Mouse (Mus musculus): ENCODE measurements around the gene Strip1.

Gene Strip1

GRCm38 (mm10) chr3:107628551-107628950 lies 2.9 kb downstream of the Strip1 start:
- no peak for DNase-seq (ENCODE audit: low read depth in 2 of 2, low spot score in 2 of 2)

- no peak for DNase-seq (ENCODE audit: low read depth in 2 of 2, low spot score in 2 of 2)
Measured at GRCm38 (mm10) chr3:107627641-107628040, 3.9 kb downstream of the Strip1 start.

- DNase-seq (ENCODE audit: low read depth in 2 of 2, low spot score in 2 of 2) = no peak
Measured at GRCm38 (mm10) chr3:107626751-107627150, 4.7 kb downstream of the Strip1 start.

GRCm38 (mm10) chr3:107625536-107625935 lies 6.0 kb downstream of the Strip1 start:
- no peak for DNase-seq (ENCODE audit: low read depth in 2 of 2, low spot score in 2 of 2)

GRCm38 (mm10) chr3:107624424-107624823 lies 7.1 kb downstream of the Strip1 start:
- DNase-seq (ENCODE audit: low read depth in 2 of 2, low spot score in 2 of 2) = no peak

- DNase-seq (ENCODE audit: low read depth in 2 of 2, low spot score in 2 of 2) = no peak
Measured at GRCm38 (mm10) chr3:107622537-107622936, 9.0 kb downstream of the Strip1 start.

GRCm38 (mm10) chr3:107621286-107622075 lies 10.0 kb downstream of the Strip1 start:
- DNase-seq (ENCODE audit: low read depth in 2 of 2, low spot score in 2 of 2) = no peak

GRCm38 (mm10) chr3:107619911-107620310 lies 11.6 kb downstream of the Strip1 start:
- DNase-seq (ENCODE audit: low read depth in 2 of 2, low spot score in 2 of 2) = no peak

- no peak for DNase-seq (ENCODE audit: low read depth in 2 of 2, low spot score in 2 of 2)
Measured at GRCm38 (mm10) chr3:107617800-107618199, 13.7 kb downstream of the Strip1 start.

- DNase-seq (ENCODE audit: low read depth in 2 of 2, low spot score in 2 of 2) = peak in 1 of 2 experiments; percentile 53
Measured at GRCm38 (mm10) chr3:107612902-107613525, 18.5 kb downstream of the Strip1 start.

GRCm38 (mm10) chr3:107611394-107611793 lies 20.1 kb downstream of the Strip1 start:
- DNase-seq (ENCODE audit: low read depth in 2 of 2, low spot score in 2 of 2) = no peak

- no peak for DNase-seq (ENCODE audit: low read depth in 2 of 2, low spot score in 2 of 2)
Measured at GRCm38 (mm10) chr3:107609376-107609775, 22.1 kb downstream of the Strip1 start.

GRCm38 (mm10) chr3:107608808-107609207 lies 22.7 kb downstream of the Strip1 start:
- DNase-seq (ENCODE audit: low read depth in 2 of 2, low spot score in 2 of 2) = no peak

GRCm38 (mm10) chr3:107607221-107607620 lies 24.3 kb downstream of the Strip1 start:
- DNase-seq (ENCODE audit: low read depth in 2 of 2, low spot score in 2 of 2) = no peak

- DNase-seq (ENCODE audit: low read depth in 2 of 2, low spot score in 2 of 2) = peak; percentile 25 to 50
Measured at GRCm38 (mm10) chr3:107605304-107605703, 26.2 kb downstream of the Strip1 start.

GRCm38 (mm10) chr3:107600127-107600526 lies 31.4 kb downstream of the Strip1 start:
- no peak for DNase-seq (ENCODE audit: low read depth in 2 of 2, low spot score in 2 of 2)

- DNase-seq (ENCODE audit: low read depth in 2 of 2, low spot score in 2 of 2) = no peak
Measured at GRCm38 (mm10) chr3:107597586-107598389, 33.7 kb downstream of the Strip1 start.

- no peak for DNase-seq (ENCODE audit: low read depth in 2 of 2, low spot score in 2 of 2)
Measured at GRCm38 (mm10) chr3:107597134-107597533, 34.4 kb downstream of the Strip1 start.

- no peak for DNase-seq (ENCODE audit: low read depth in 2 of 2, low spot score in 2 of 2)
Measured at GRCm38 (mm10) chr3:107596559-107596958, 34.9 kb downstream of the Strip1 start.

GRCm38 (mm10) chr3:107595938-107596461 lies 35.5 kb downstream of the Strip1 start:
- no peak for DNase-seq (ENCODE audit: low read depth in 2 of 2, low spot score in 2 of 2)

- no peak for DNase-seq (ENCODE audit: low read depth in 2 of 2, low spot score in 2 of 2)
Measured at GRCm38 (mm10) chr3:107595264-107595937, 36.1 kb downstream of the Strip1 start.

Data from CD8-positive naive resting alpha-beta T cell, adult 2 months (primary cell).